Mouse (Mus musculus) cerebellum, postnatal 36 days (tissue): Measurements from ENCODE around the gene Rnf11.

ENCODE experiments used
- DNase-seq, 2 experiments: peaks; one replicate each; pipeline ENCODE4 v3.0.0; 2021 to 2022; ENCODE audit warnings: mixed read lengths in 2 of 2

Gene Rnf11

GRCm38 (mm10) chr4:109484621-109485020, at the start of gene Rnf11:
Gene Rnf11, minus strand, starts transcription at chr4:109484728.
- DNase-seq: no peak

GRCm38 (mm10) chr4:109531111-109531510, 46.6 kb upstream of the Rnf11 start, which contains the start of gene 4930522H14Rik:
Gene 4930522H14Rik, minus strand, starts transcription at chr4:109531297.
- no peak for DNase-seq

GRCm38 (mm10) chr4:109530245-109530816, 45.8 kb upstream of the Rnf11 start:
- DNase-seq: no peak

GRCm38 (mm10) chr4:109504885-109505284, 20.4 kb upstream of the Rnf11 start:
- peak; percentile 38 to 57 for DNase-seq

DNA sequence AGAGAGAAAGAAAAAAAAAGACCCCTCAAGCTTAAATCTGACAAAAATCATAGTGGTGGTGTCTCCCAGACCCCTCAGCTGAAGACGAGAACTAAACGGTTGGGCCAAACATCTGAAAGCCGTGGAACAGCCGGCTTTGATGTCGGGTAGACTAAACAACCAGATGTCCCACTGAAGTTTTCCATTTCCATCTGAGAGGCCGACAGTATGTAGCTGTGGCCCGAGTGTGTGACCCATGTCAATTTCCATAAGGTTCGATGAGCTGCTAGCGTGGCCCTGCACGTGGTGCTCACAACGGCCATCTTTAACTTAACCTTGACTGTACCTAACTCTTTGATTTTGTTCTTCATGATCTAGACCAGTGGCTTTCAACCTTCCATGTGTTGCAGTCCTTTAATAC, 13.9 kb upstream of the Rnf11 start:
- DNase-seq: no peak

DNA sequence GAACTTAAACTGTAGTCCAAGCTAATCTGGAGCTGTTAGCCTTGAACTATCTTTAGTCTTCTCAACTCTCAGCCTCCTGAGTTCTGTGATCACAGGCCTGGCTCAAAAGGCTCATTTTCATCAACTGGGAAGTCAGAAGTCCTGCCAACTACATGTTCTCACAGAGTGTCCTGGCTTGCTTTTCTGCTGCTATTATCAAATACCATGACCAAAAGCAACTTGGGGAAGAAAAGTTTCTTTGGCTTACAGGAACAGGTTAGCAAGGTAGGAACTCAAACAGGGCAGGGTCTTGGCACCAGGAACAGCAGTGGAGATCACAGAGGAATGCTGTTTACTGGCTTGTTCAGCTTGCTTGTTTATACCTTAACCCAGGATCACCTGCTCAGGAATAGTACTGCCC, 9.1 kb upstream of the Rnf11 start:
- DNase-seq: no peak

DNA sequence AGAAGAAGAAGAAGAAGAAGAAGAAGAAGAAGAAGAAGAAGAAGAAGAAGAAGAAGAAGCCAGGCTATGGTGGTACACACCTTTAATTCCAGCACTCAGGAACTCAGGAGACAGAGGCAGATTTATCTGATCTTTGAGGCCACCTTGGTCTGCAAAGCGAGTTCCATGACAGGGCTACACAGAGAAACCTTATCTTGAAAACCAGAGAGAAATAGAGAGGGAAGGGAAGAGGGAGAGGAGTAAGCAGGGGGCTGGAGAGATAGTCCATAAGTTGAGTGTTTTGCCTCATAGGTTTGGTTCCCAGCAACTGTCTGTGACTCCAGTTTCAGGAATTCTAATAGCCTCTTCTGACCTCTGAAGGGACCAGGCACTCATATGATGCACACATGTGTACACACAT, 4.3 kb upstream of the Rnf11 start:
- DNase-seq: no peak

GRCm38 (mm10) chr4:109482701-109483100, 1.8 kb downstream of the Rnf11 start:
- DNase-seq: no peak

- no peak for DNase-seq
These were observed 3.1 kb downstream of the Rnf11 start for GRCm38 (mm10) chr4:109481424-109481823.

- no peak for DNase-seq
These were observed 7.1 kb downstream of the Rnf11 start for GRCm38 (mm10) chr4:109477454-109477853.

- DNase-seq: peak; percentile 91 to 93
These were observed 7.9 kb downstream of the Rnf11 start for GRCm38 (mm10) chr4:109476554-109477014.

GRCm38 (mm10) chr4:109475577-109476553, 8.7 kb downstream of the Rnf11 start:
- DNase-seq: peak; percentile 59 to 61

DNA sequence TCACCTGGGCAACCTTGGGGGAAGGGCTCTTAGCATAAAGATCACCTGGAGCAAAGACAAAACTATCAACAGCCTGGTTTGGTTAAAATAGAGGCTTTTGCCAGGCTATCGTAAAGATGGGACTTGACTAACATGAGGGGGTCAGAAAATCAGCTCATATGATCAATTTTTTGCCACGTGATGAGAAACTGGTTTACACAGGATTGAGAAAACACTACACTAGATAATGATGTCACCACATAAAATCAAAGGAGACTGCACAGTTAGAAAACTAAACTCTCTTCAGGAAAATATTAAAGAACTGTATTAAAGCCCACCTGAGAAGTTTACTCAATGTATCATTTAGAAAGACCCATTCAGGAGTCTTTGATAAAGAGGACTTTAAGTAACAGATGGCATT, 9.4 kb downstream of the Rnf11 start:
- DNase-seq: no peak

GRCm38 (mm10) chr4:109472566-109472965, 12.0 kb downstream of the Rnf11 start:
- no peak for DNase-seq

DNA sequence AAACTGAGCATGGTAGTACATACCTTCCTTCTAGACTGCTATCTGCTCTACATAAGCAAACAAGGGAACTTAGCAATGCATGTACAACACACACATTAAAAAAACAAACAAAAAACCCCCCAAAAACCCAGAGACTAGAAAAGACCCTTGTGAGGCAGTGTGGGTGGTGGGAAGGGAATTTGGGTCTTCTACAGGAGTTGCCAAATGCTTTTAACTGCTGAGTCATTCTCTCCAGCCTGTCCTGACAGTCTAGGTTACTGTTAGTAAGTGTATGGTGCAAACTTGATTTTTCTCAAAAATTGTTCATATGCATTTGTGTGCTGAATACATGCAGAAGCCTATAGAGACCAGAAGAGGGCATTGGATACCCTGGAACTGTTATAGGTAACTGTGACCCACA, 12.9 kb downstream of the Rnf11 start:
- no peak for DNase-seq

- no peak for DNase-seq
These were observed 16.8 kb downstream of the Rnf11 start for GRCm38 (mm10) chr4:109467687-109468086.

- no peak for DNase-seq
These were observed 20.6 kb downstream of the Rnf11 start for GRCm38 (mm10) chr4:109463892-109464291.

DNA sequence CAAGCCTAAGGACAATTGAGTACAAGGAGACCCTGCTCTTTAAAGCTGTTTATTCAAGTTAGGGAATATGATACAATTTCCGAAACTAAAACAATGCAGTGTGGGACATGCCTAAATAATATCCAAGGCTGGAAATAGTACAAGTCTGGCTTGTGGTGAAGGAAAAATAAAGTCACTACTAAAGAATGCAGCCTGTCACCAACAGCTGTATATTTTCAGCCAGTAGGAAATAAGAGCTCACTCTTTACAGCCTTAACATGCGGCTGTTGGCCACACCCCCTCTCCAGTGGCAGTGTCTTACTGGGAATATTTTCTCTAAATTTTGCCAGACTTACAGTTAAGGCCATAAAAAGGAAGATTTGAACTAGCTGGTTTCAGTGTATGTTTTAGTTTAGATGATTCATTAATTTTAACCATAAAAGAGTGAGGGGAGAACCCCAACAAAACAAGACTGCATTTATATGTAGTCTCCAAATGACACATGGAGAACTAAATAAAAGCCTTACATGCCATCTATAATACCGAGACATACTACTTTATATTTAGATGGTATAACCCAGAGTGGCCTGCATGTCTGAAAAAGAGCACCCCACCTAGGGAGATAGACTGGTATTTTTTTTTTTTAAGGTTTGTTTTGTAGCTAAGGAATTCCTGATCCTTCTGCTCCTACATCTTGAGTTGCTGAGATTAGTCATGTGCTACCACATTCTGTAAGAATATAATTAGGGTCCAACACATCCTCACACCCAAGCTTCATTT, 23.9 kb downstream of the Rnf11 start:
- DNase-seq: no peak

- no peak for DNase-seq
These were observed 27.7 kb downstream of the Rnf11 start for GRCm38 (mm10) chr4:109456821-109457220.

GRCm38 (mm10) chr4:109448531-109448930, 36.0 kb downstream of the Rnf11 start:
- no peak for DNase-seq

GRCm38 (mm10) chr4:109445956-109446355, 38.6 kb downstream of the Rnf11 start:
- DNase-seq: no peak

- no peak for DNase-seq
These were observed 39.1 kb downstream of the Rnf11 start for GRCm38 (mm10) chr4:109445397-109445796.

DNA sequence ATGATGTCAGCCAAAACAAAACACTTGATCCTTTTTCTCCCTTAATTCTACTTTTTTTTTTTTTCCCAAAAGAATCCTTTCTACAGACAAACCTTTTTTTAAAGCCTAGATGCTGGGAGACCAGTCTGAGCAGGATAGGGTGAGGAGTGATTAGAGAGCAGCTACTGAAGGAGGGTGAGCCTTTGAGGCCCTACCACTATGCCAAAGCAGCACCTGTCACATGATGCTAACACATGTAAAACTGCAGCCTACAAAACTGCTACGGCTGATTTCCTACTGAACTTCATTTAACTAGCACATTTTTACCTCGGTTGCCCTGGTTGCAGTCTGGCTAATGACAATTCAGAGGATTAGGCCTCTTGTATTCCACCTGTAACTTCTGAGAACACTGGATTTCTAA, 39.6 kb downstream of the Rnf11 start:
- no peak for DNase-seq
